Mouse (Mus musculus) hindlimb bud, embryonic 11.5 days (tissue): Measurements from ENCODE around the gene Tbxa2r.
A peak's percentile ranks its signal among the peaks of the same experiment; 100 is the strongest.

Experiments used
- DNase-seq: peaks from one replicate; pipeline ENCODE4 v3.0.0-alpha.2; 2012; ENCODE audit warnings: low read depth, low spot score; ENCODE audit errors: extremely low spot score

The Tbxa2r gene

DNA sequence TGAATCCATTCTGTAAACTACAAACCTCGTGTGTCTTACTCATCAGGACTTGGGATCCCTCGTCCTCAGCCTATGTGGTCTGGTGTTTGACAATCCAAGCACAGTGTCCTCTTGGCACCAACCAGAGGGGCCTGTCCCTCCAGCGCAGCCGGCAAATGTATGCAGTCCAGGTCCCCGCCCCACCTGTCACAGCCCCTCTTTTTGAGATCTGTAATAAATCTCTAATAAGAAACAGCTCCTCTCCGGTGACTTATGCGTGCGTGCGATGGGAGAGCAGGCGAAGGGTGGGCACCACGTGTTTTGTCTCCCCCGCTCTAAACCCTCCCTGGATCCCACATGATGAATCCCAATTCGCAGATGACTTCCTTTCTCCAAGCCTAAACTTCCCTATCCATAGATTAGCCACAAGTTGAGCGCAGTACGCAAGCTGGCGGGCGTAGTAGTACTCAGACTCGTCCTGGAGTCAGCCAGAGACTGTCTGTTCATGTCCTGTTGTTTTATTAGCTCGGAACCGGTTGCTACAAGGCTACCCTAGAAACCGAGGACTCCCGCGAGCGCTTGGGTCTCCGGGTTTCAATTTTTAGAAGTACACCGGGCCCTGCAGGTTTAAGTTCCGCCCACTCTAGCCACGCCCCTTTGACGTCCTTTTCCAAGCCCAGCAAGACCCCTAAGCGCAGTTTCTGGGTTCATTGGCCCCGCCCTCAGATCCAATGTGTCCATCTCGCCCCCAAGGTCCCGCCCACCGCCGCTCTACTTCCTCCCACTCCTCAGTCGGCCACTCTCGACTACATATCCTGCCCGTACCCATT lies 8.6 kb upstream of the Tbxa2r start:
- peak; percentile 98 for DNase-seq

DNA sequence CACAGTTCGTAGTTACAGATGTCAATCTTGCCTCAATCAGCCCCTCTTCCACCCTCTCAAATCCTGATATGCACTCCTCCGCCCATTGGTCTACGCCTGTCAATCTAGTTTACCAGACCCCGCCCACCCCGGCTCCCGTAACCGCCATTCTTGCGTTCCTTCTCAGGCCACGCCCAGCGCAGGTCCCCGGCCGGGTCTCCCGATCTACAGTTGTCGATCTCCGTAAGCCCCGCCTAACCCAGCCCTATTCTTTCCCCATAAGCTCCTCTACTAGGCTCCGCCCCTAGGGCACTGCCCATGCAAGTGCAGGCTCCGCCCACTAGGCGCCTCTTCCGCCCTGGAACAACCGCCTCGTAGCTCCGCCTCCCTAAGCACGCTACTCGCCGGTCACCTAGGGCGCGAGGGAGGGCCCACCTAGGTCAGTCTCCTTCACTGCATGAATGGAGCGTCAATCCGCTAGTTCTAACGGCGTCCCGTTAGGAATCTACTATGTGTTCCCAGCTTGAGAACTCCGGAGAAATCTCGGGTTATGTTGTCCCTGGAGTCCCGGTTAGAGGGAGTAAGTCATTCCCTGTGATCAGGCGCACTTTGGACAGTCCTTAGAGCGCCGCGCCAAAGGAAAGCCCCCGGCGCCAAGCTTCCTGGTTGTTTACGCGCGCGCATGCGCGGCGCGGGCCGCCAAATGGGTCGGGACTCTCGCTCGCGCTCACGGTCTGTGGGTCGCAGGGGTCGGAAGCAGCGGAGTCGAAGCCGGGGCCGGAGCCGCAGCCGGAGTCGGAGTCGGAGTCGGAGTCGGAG lies 7.8 kb upstream of the Tbxa2r start, which contains the start of gene Cactin:
Gene Cactin, plus strand, starts transcription at position 554 of the 798 bp plus-strand sequence.
- DNase-seq, result peak; percentile 100

DNA sequence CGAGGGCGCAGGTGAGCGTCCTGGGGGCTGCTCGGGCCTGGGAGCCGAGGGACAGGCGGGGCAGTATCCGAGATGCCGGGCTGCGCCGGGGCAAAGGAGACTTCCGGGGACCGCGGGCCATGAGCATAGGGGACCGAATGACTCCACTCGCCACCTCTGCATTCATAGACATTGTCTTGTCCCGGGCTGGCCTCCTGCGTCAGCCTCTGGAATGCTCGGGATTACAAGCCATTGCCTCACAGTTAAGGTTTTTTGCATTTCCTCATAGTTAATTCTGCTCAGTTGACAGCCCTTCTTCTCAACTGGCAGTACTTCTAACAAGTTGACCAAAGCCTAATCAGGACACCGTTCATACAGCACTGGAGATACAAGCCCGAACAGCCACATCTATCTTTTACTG lies 7.1 kb upstream of the Tbxa2r start:
- no peak for DNase-seq

DNA sequence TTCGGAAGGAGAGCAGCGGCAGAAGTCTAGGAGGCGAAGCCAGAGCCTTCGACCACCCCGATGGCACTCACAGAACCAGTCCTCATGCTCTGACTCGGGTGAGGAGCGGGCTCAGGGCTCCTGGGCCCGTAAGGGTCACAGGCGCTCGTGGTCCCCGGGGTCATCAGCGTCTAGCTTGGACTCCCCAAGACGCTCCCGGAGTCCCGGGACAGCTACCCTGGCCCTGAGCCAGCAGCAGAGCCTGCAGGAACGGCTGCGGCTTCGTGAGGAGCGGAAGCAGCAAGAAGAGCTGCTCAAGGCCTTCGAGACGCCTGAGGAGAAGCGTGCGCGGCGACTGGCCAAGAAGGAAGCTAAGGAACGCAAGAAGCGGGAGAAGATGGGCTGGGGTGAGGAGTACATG lies 6.1 kb upstream of the Tbxa2r start:
- no peak for DNase-seq

GRCm38 (mm10) chr10:81323141-81323775 lies 5.3 kb upstream of the Tbxa2r start:
- no peak for DNase-seq

DNA sequence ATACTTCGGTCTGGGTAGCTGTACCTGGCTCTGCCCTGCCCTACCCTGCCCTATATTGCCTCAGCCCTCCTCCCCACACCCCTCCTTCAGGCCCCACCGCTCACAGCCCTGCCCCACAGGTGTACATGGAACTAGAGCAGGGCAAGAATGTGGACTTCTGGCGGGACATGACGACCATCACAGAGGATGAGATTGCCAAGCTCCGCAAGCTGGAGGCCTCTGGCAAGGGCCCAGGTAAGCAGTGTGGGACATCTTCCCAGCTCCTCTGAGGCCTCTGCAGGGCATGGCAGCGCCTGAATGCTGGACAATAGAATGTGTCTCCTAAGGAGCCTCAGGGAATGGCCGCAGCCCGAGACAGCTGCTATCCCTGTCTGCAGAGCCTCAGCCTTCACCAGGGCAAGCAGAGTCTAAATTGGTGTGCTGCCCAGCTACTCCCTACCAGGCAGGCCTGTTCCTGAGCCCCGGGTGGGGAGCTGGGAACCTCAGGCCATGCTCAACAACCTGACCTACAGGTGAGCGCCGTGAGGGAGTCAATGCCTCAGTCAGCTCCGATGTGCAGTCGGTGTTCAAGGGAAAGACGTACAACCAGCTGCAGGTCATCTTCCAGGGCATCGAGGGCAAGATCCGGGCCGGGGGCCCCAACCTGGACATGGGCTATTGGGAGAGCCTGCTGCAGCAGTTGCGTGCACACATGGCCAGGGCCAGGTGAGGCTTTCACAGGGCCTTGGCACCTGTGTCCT lies 4.6 kb upstream of the Tbxa2r start:
- DNase-seq, result no peak

DNA sequence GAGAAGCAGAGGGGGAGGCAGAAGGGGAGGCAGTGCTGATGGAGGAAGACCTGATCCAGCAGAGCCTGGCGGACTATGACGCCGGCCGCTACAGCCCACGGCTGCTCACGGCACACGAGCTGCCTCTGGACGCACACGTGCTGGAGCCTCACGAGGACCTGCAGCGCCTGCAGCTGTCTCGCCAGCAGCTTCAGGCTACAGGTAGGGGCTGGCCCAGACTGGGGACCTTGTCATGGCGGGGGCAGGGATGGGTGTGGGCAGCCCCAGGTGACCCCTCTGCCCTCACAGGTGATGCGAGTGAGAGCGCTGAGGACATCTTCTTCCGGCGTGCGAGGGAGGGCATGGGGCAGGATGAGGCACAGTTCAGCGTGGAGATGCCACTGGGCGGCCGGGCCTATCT lies 3.4 kb upstream of the Tbxa2r start:
- no peak for DNase-seq

DNA sequence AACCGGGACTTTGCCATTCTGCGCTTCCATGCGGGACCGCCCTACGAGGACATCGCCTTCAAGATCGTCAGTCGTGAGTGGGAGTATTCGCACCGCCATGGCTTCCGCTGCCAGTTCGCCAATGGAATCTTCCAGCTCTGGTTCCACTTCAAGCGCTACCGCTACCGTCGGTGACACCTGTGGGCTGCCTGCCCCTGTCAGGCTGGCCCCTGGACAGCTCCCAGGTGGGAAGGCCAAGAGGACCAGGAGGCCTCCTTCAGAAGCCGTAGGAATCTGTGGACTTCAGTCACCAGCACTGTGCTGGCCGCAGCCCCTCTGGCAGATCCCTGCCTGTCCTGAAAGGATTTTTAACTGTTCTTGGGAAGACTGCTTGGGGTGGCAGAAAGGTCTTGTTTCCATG lies 2.8 kb upstream of the Tbxa2r start:
- DNase-seq, result no peak

GRCm38 (mm10) chr10:81326858-81327257 lies 1.7 kb upstream of the Tbxa2r start:
- no peak for DNase-seq

DNA sequence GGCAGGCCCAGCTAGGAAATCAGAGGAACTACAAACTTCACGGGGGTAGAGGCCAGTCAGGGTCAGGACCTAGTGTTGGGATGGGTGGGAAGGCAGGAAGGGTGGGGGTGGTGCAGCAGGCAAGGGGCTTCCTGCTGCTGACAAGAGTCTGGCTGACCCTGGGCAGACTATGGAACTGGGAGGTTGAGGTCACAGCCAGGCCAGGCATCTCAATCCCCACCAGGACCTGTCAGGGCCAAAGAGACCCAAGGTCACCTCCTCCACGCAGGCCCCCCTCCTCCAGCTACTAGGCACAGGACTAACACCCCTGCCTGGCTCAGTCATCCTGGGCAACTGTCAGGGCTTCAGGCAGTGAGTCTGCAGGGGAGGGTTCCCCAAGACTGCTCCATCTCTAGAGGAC lies 572 bp upstream of the Tbxa2r start:
- no peak for DNase-seq

- DNase-seq, result no peak
Observed at GRCm38 (mm10) chr10:81329194-81329975, 854 bp downstream of the Tbxa2r start.

DNA sequence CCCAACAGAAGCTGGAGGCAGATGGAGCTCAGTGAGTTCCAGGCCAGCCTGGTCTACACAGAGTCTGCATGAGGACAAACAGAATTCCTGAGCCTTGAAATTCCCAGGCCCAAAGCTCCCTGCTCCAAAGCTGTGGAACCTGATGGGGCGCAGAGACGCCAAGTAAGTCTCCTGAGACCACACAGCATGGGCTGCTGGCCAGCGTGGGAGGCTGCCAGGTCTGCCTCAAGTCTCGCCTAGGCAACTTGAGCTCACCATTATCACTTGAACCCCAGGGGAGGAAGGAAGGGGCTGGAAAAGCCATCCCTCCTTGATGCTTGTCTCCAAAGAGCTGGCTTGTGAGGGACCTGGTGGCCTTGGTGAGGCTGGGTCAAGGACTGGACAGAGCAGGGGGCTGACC lies 1.5 kb downstream of the Tbxa2r start:
- no peak for DNase-seq

DNA sequence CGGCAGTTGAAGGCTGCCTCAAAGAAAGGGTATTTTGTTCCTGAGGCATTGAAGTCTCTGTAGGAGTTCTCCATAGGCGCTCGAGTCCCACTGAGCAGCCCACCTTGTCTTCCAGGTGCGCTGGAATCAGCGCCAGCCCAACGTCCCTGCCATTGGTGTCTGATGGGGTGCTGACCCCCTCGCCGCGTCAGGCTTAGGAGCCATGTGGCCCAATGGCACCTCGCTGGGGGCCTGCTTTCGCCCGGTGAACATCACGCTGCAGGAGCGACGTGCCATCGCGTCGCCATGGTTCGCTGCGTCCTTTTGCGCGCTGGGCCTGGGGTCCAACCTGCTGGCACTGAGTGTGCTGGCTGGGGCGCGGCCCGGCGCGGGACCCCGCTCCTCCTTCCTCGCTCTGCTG lies 3.7 kb downstream of the Tbxa2r start:
- no peak for DNase-seq

GRCm38 (mm10) chr10:81334324-81334723 lies 5.8 kb downstream of the Tbxa2r start:
- DNase-seq, result no peak

- DNase-seq, result no peak
Observed at GRCm38 (mm10) chr10:81335393-81336340, 7.1 kb downstream of the Tbxa2r start.

- DNase-seq, result no peak
Observed at GRCm38 (mm10) chr10:81336558-81336957, 8.0 kb downstream of the Tbxa2r start.

GRCm38 (mm10) chr10:81340551-81341332 lies 12.2 kb downstream of the Tbxa2r start:
- no peak for DNase-seq

DNA sequence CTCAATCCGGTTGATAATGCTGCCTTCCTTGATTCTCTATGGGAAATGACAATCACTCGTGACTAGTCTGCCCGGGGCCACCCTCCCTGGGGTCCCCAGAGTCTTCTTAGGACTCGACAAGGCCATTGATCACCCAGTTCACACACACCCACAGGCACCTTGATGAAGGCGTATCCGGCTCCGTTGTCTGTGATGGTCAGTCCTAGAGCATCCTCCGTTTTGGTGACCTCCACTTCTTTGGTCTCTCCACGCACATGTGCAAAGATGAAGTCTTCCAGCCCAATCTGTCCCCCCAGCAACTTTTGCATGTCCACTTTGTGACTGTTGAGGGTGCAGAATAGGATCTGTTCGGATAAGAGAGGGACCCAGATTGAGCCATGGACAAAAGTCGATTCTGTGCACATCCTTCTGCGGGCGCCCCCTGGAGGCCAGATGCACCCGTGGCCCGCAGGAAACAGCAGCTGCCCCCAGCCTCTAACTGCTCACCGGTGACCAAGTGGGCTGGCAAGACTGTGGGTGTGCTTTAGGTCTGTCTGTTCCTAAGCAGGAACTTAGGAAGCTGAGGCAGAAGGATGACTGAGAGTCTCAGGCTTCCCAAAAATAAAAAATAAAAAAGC lies 12.9 kb downstream of the Tbxa2r start:
- DNase-seq, result no peak
